Mouse (Mus musculus) spleen, postnatal 36 days (tissue): ENCODE measurements at regions not wholly inside any gene's neighbourhood (a gene's known extent, or its start where the extent isn't known, plus 50 kb on each side); places are given as distances from the start of the nearest gene placed in this dataset.

Source experiments
- DNase-seq, 2 experiments: peaks; one replicate each; pipeline ENCODE4 v3.0.0; 2022; ENCODE audit warnings: low spot score in 2 of 2, mixed read lengths in 1 of 2

DNA sequence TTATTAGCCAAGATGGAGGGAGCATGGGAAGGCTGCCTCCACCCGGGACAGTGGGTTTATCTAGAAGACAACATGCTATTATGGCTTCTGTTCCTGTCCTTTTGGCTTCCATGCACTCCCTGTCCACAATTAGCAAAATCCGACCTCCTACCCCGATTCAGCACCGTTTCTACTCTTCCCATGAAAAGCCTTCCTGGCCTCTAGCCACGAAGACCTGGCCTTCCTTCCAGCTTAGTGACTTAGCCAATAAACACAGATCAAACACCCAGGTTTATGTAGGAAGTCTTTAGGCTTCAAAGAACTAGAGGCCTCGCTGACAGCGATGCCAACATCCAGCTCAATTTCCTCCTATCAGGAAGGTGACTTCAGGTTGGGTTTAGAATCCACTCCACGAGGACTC, 338.5 kb upstream of the Zmiz1 start:
- no peak for DNase-seq

DNA sequence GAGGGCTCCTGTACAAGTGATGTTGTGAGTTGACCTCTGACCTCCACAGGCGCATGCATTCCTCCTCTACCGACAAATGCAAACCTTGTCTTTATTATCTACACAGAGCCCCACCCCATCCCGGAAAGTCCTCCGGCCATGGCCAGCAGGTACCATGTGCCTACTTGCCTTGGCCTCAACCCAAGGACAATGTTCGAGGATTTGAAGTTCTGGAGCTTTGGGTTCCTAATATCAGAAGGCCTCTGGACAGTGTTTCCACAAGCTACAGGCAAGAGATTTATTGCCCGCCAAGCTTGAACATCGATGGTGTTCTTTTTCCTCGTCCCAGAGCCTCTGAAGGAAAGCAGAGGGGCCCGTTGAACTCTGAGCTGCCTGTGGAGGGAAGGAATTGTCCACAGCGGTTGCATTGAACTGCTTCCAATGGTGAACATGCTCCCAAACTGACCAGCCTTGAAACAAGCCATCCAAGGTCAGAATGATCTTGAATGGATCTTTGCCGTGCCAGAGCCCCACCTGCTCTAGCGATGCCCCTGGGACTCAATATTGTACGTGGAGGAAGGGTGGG, 335.9 kb upstream of the Zmiz1 start:
- no peak for DNase-seq

DNA sequence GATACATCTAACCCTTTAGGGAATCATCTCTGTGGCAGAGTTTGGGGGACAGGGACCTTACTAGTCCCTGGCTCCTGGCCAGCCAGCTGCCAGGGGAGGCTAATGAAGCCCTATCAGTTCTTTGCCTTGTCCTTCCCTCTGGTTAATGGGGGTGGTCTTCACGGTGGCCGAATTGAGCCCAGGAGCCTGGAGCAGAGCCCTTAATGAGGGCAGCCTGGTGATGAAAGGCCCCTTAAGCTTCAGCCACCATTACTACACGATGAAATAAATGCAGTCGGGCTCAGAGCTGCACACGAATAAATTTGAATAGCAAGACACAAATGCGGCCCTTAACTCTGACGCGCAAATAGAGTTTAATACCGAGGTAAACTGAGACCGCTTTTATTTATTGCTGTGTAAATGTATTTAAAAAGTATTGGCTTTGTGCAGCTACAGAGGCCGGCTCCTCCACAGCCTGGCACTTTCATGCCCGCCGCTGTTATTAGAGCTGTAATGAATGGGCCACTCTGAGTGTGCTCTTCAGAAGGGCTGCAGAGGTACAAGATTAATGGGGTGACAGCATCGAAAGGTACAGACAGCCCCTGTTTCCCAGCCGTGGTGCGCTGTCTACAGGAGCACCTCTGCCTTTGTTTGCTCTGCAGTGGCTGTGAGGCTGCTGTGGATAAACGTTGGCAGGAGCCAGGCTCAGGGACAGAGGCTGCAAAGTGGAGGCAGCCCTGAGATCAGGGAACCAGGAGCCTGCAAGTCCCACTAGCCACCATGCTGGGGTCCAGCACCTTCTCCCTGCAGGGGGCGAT, 335.2 kb upstream of the Zmiz1 start:
- DNase-seq = no peak

GRCm38 (mm10) chr14:25126544-25126943, 332.4 kb upstream of the Zmiz1 start:
- no peak for DNase-seq

- no peak for DNase-seq
These were observed 331.3 kb upstream of the Zmiz1 start for GRCm38 (mm10) chr14:25127544-25128159.

GRCm38 (mm10) chr14:25128160-25128547, 330.8 kb upstream of the Zmiz1 start:
- DNase-seq = no peak

GRCm38 (mm10) chr14:25135371-25135770, 323.6 kb upstream of the Zmiz1 start:
- no peak for DNase-seq

DNA sequence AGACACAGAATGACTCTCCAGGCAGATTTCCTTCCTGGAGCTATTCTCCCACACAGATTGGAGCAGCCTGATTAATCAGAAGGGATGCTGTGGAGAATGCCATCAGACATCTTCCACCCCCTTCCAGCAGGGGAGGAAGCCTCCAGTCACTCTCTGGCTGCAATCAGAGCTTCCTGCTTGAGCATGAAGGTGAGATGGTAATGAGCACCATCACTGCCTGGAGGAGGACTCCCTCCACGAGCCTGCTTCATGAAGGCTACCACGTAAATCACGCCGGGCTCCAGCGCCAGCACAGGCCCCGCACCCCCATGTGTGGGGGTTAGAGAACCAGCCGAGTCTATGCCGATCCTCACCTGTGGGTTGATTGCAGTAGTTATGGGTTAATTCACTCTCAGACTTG, 321.7 kb upstream of the Zmiz1 start:
- no peak for DNase-seq

GRCm38 (mm10) chr14:25138485-25138884, 320.5 kb upstream of the Zmiz1 start:
- DNase-seq = no peak

DNA sequence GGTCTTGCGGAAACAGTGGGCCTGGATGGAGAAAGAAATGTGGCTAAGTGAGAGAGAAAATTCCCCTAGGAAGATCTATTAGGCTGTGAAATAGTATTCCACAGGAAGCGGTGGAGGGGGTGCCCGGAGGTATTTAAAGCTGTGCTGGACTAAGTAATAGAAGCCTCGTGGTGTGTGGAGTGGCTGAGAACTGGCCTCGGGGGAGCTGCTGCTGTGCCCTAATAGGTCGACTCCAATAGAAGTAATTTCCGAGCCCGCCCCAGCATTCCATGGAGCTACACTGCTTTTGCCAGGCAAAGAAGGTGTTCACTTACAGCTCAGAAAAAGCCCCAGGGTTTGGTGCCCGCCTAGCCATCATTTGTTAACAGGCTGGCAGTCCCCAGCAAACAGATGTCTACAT, 317.1 kb upstream of the Zmiz1 start:
- DNase-seq = no peak

GRCm38 (mm10) chr14:25143051-25143450, 315.9 kb upstream of the Zmiz1 start:
- no peak for DNase-seq

- no peak for DNase-seq
These were observed 311.3 kb upstream of the Zmiz1 start for GRCm38 (mm10) chr14:25147731-25148130.

DNA sequence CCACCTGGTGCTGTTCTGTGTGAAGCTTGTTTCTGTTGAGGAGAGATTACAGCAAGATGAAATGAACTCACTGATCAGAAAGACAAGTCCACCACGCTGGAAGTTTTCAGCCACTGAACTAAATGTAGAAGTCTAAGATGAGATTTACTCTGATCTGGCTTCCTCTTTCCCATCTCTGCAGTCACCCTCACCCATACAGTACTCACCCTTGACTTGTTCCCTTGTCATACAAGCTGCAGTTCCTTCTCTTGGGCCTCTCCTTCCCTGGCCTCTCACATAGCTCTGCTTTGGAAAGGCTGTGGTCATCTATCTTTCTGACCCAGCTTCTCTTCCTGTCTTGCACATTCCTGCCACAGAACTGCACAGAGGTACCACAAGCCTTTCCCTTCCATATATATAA, 308.0 kb upstream of the Zmiz1 start:
- DNase-seq = no peak

DNA sequence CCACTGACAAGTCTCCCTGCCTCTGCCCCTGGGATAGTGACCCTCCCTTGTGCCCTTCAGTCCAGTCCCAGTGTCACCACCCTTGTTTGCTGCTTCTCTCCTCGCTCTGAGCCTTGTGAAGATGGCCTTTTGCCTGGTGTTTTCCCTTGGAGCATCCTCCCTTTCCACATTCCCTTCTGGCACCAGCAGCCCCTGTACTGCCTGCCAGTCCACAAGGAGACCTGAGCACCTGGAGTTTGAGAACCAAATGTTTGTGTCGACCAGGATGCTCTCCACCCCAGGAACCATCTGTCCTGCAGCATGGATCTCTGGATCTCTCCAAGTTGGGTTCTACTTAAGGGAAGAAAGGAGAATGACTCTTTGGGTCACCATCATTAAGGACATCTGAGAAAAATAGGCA, 307.5 kb upstream of the Zmiz1 start:
- DNase-seq = no peak

GRCm38 (mm10) chr14:25153573-25153972, 305.4 kb upstream of the Zmiz1 start:
- DNase-seq = no peak

DNA sequence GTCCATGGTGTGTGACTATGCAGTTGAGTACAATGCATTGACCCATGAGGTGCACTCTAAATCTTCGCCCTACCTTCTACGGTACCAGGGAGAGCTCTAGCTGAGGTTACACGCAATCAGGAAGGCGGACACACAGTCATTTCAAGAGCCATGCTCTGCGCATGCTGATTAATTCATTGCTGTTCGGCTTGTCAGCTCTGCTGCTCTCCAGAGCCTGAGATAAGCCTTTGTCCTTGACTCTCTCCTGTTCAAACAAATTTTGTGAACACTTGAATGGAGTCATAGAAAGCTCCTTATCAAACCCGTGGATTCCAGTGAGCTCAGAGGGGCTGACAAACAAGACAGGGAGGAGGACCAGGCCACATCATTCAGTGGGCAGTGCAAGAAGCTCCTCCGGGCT, 304.8 kb upstream of the Zmiz1 start:
- no peak for DNase-seq

DNA sequence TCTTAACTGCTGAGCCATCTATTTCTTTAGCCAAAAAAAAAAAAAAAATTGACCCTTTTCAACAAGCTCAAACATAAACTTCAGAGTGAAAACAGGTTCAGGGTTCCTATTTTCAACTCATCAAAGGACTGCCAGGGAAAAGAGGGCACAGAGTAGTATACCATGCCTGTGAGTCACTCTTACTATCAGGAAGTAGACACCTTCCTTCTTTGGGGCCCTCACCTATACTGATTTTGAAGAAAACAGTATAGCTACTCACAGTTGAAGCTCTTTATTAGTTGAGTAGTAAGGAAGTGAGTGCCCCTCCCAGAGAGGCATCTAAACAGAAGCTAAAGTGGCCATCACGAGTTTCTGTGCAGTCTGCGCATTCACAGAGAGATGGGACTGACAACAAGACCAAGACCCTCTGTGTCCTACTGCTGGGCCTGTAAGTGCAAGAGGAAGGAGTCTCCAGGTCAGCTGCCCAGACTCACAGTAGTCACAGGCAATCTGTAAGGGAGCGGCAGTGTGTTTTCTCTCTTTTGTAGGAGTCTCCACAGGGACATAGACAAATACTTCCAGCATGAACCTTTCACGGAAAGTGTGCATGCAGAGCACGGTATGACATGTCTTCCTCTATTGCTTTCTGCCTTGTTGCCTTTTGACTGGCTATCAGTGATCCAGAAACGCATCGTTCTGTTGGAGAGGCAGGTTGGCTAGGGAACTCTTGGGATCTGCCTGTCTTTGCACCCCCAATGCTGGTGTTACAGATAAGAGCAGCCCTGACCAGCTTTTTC, 303.8 kb upstream of the Zmiz1 start:
- no peak for DNase-seq

DNA sequence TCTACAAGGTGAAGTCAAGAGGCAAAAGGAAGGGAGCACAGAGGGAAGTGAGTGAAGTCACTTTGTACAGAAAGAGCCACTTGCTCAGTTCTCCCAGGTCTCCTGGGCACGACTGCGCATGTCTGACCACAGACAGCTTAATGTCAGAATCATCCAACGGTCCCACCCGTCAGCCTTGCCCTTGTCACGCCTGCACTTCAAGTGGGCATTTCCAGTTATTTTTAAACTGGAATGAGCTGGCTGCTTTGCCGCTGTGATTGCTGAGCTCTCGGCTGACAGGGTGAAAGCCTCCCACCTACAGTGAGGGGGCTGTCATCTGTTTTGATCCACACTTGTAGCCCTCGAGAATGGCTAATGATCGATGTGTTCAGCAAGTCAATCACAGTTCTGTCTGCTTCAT, 302.8 kb upstream of the Zmiz1 start:
- DNase-seq = no peak

DNA sequence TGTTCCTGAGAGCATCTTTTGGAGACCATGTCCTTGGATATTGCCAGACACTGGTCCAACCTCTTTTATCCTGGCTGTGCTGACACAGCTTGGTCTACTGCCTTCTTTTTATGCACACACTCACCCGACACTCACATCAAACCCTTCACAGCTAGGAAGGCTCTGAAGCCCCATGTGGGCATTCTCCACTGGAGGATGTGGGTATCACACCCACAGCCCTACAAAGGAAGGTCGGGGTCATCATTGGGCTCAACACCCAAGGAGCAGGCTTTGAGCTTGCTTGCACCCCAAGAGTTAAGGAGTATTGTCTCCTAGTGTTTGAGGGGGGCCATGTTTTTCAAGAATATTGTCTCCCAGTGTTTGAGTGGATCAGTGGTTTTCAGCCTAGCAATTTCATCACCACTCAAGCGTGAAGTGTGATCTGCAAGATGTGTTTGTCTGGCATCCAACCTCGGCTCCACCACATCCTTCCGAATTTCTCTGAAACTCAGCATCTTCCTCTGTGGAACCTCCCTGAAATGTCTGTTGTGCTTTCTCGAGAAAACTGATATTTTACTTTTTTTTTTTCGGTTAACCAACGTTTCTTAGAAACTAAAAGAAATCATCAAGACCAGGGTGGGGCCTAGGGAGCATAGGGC, 297.2 kb upstream of the Zmiz1 start:
- DNase-seq = no peak

- DNase-seq = no peak
These were observed 292.8 kb upstream of the Zmiz1 start for GRCm38 (mm10) chr14:25166217-25166616.

DNA sequence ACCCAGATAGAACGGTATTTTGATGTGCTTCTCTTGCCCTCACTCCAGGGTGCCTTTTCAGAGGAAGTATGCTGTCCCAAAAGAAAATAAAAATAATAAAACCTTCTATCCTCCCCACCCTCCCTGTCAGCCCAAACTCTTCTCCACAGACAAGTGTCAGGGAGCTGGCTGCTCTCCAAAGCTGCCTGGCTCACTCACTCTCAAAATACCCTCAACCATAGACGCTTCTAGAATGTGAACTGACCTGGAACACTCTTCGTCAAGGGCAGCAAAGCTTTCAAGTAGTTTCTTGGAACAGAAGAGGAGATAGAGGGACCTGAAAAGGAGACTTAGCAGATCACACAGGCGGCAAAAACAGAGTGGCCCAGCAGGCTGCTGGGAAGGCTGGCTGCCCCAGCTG, 291.4 kb upstream of the Zmiz1 start:
- DNase-seq = no peak

DNA sequence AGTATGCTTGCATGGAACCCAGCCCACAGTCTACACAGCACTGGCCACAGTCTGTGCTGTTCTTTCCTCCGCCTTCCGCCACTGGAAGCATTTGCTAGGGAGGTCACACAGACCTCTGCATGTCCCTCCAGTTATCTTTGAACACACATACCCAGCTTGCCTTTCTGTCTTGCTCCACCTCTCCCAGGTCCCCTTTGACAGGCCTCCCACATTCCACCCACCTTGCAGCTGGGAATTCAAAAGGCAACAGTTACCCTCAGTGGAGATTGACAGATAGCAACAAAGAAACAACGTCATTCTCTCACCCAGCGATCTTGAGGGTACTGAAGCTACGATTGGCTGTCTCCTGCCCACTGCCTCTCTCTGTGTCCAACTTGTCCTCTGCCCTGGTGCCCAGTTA, 290.7 kb upstream of the Zmiz1 start:
- DNase-seq = no peak
